Mouse (Mus musculus) lung, postnatal 0 days (tissue): Measurements from ENCODE around the gene Dclk1.

Experiments
- CTCF ChIP-seq: IDR thresholded peaks from 2 replicates; pipeline ENCODE4 v1.5.1; 2016; ENCODE audit warnings: antibody characterized with exemption, mild to moderate bottlenecking
- EP300 ChIP-seq: IDR thresholded peaks from 2 replicates; pipeline ENCODE4 v1.6.1; 2016; ENCODE audit warnings: antibody characterized with exemption, mild to moderate bottlenecking, control low read depth

GRCm38 (mm10) chr3:55465785-55466184 is 223.6 kb downstream of the Dclk1 start:
- no peak for TF ChIP-seq CTCF
- no peak for TF ChIP-seq EP300
